ENCODE assay signal across 14 mouse cellular contexts in the genomic region with DNA sequence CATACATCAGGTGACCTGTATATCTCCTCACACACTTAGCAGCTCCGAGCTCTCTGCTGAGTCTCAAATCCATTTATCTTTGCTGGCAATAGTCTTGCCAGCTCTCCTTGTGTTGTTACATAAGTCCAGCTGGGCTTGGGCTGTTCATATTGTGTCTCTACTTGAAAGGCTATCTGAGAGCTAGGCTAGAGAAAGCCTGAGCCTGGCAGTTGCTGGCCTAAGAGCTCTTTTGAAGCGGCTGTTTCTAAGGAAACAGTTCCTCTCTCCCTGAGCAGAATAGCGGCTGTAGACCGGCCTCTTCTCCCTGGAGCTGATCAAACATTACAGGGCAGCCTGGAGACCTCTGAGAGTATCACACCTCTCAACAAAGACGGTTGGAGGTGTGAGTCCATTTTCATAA. TPM values are rescaled to one million over a fixed set of nuclear protein-coding genes. Genes with fewer than 3 reads are reported as not detected.
DNase-seq lines count a peak whose midpoint lies in the region; ATAC-seq and TF ChIP-seq lines count a peak whose summit lies in the region.
"Had no signal": no experiment of that assay in that cellular context is flagged by ENCODE, and none has a peak within 500 bp of the region (broad histone marks: within the 10 kb centered on the region; RNA-seq: fewer than 3 reads in every experiment).

No protein-coding gene starts in this region.

- H3K4me1 ChIP-seq in thymus, adult 2 months (replicated peaks; ENCODE audit: control insufficient read depth, insufficient read depth, low read length) = no peaks in the 10 kb centered on the region
- no peaks in the 10 kb centered on the region for H3K4me1 ChIP-seq in lung, adult 2 months (ENCODE audit: control insufficient read depth, insufficient read depth, low read length)
- H3K4me1 ChIP-seq: heart, embryonic 10.5 days; intestine, embryonic 15.5 days had no signal

- ATAC-seq in frontal cortex, adult (ENCODE audit: low TSS enrichment) = peak; percentile 64
- ATAC-seq: CD4-positive, CD25-positive, alpha-beta regulatory T cell, adult 4 months; intestine, embryonic 15.5 days had no signal

- TF ChIP-seq CTCF in thymus, adult 2 months (IDR thresholded peaks at IDR 0.05; ENCODE audit: borderline replicate concordance, control insufficient read depth, extremely low read depth, insufficient read depth, low read length, poor library complexity) = no peak
- no peak for TF ChIP-seq CTCF in lung, adult 2 months (IDR thresholded peaks at IDR 0.05; ENCODE audit: insufficient read depth, low read length)

- H3K36me3 ChIP-seq in thymus, adult 2 months (ENCODE audit: control insufficient read depth, insufficient read depth, low read length) = no peaks in the 10 kb centered on the region
- H3K36me3 ChIP-seq: heart, embryonic 10.5 days; intestine, embryonic 15.5 days had no signal

- TF ChIP-seq POLR2A in thymus, adult 2 months (IDR thresholded peaks at IDR 0.05; ENCODE audit: control insufficient read depth, extremely low read depth, insufficient read depth, low read length, poor library complexity) = no peak
- TF ChIP-seq POLR2A in lung, adult 2 months (IDR thresholded peaks at IDR 0.05; ENCODE audit: borderline replicate concordance, extremely low read depth, low read depth, low read length) = no peak

- WGBS in thymus, adult 2 months = 48% methylated on average over 5 of the region's 5 CpGs
- WGBS in lung, adult 2 months = 11% methylated on average over 5 of the region's 5 CpGs

- H3K27ac ChIP-seq in thymus, adult 2 months (ENCODE audit: control insufficient read depth, insufficient read depth, low read length) = no peak overlapping the region
- H3K27ac ChIP-seq: heart, embryonic 10.5 days; intestine, embryonic 15.5 days had no signal

- DNase-seq in frontal cortex, postnatal 14 days (ENCODE audit: low spot score in 2 of 2) = no peak
- peak; percentile 28 for DNase-seq in retina, postnatal 1 day
- no peak for DNase-seq in retina, embryonic 14.5 days (ENCODE audit: low spot score)
- peak; percentile 14 to 24 for DNase-seq in layer of hippocampus, postnatal 10 days (ENCODE audit: low spot score in 2 of 2)
- DNase-seq in right cerebral cortex, postnatal 4 days = peak; percentile 3
- no peak for DNase-seq in thymus, adult 2 months
- no peak for DNase-seq in lung, adult 2 months
- DNase-seq: adrenal gland, postnatal 25 days; lung, adult 18-20 months had no signal

- H3K27me3 ChIP-seq in thymus, adult 2 months (ENCODE audit: control insufficient read depth, insufficient read depth, low read length) = no peaks in the 10 kb centered on the region
- H3K27me3 ChIP-seq: intestine, embryonic 15.5 days had no signal

- no peak overlapping the region for H3K4me3 ChIP-seq in thymus, adult 2 months (ENCODE audit: control insufficient read depth, insufficient read depth, low read length)
- no peak overlapping the region for H3K4me3 ChIP-seq in lung, adult 2 months (replicated peaks; ENCODE audit: extremely low read depth, low read depth, low read length)
- H3K4me3 ChIP-seq: heart, embryonic 10.5 days; intestine, embryonic 15.5 days had no signal

RNA-seq across cellular contexts. Expression of a gene that starts 40.6 kb away (rescaled TPM):
- 10 to 100 TPM; 42.7 to 57.6 TPM for total RNA-seq in layer of hippocampus, postnatal 10 days (2021)
- 0.18 TPM in 1 of 2 replicates, not detected in the other for polyA plus RNA-seq in thymus, adult 2 months (2012; rRNA removed)
- polyA plus RNA-seq in lung, adult 2 months (2012; rRNA removed) = not detected in 2 replicates
- total RNA-seq: monocyte, adult 5-6 weeks had no signal
- polyA plus RNA-seq: CD4-positive, CD25-positive, alpha-beta regulatory T cell, adult 4 months; heart, embryonic 10.5 days had no signal

Comparison
In these comparisons a context has a peak if more than half of its experiments do, and no peak if none do; other contexts are left out.
1. DNase-seq: peak in retina, postnatal 1 day (single experiment), layer of hippocampus, postnatal 10 days (2 of 2) and right cerebral cortex, postnatal 4 days (single experiment); none in frontal cortex, postnatal 14 days (0 of 2), retina, embryonic 14.5 days (single experiment), thymus, adult 2 months (single experiment) and lung, adult 2 months (single experiment).